In genomic region chr1:55130190-55130916, GRCm38 (mm10) we compare ENCODE assay signal across 8 mouse cellular contexts. TPM values are rescaled to one million over a fixed set of nuclear protein-coding genes. Genes with fewer than 3 reads are reported as not detected.
DNase-seq lines count a peak whose midpoint lies in the region; ATAC-seq lines count a peak whose summit lies in the region.

No protein-coding gene starts in this region.

- peak overlapping the region; percentile 84 for H3K4me2 ChIP-seq in kidney, embryonic 16.5 days (replicated peaks; ENCODE audit: low read depth, low read length)
- peak overlapping the region; percentile 65 for H3K4me2 ChIP-seq in hindbrain, embryonic 11.5 days (replicated peaks; ENCODE audit: low read depth, low read length)
- peak overlapping the region; percentile 63 for H3K4me2 ChIP-seq in midbrain, embryonic 12.5 days (replicated peaks)

- H3K9ac ChIP-seq in kidney, embryonic 16.5 days (replicated peaks; ENCODE audit: low read length) = peak overlapping the region; percentile 73
- peak overlapping the region; percentile 54 for H3K9ac ChIP-seq in hindbrain, embryonic 11.5 days (ENCODE audit: low read depth, low read length)
- peak overlapping the region; percentile 98 for H3K9ac ChIP-seq in midbrain, embryonic 12.5 days (replicated peaks)

- H3K27me3 ChIP-seq in kidney, embryonic 16.5 days (ENCODE audit: insufficient read depth, low read length) = no peaks in the 10 kb centered on the region
- no peaks in the 10 kb centered on the region for H3K27me3 ChIP-seq in hindbrain, embryonic 11.5 days (ENCODE audit: control insufficient read depth, insufficient read depth, low read length)
- no peaks in the 10 kb centered on the region for H3K27me3 ChIP-seq in midbrain, embryonic 12.5 days

- no peak for ATAC-seq in kidney, embryonic 16.5 days (ENCODE audit: low FRiP score, low TSS enrichment)
- no peak for ATAC-seq in hindbrain, embryonic 11.5 days (ENCODE audit: low FRiP score)
- no peak for ATAC-seq in midbrain, embryonic 12.5 days (ENCODE audit: low FRiP score, low read depth)

- 61% methylated on average over 10 of the region's 10 CpGs for WGBS in kidney, embryonic 16.5 days
- 75% methylated on average over 10 of the region's 10 CpGs for WGBS in hindbrain, embryonic 11.5 days
- WGBS in midbrain, embryonic 12.5 days = 68% methylated on average over 10 of the region's 10 CpGs

- no peak for DNase-seq in kidney, postnatal 4 days
- peak; percentile 8 for DNase-seq in brain, adult 2 months (ENCODE audit: low read depth, low spot score)
- DNase-seq in hindbrain, embryonic 11.5 days (ENCODE audit: low spot score) = no peak
- no peak for DNase-seq in left cerebral cortex, adult 18-20 months (ENCODE audit: low spot score in 2 of 2)
- no peak for DNase-seq in urinary bladder, adult 2 months (ENCODE audit: low spot score)
- DNase-seq in T-cell, adult 2 months (ENCODE audit: low spot score) = no peak

- H3K4me1 ChIP-seq in kidney, embryonic 16.5 days (ENCODE audit: insufficient read depth, low read length) = peaks cover 14% of the 10 kb centered on the region
- H3K4me1 ChIP-seq in hindbrain, embryonic 11.5 days (replicated peaks; ENCODE audit: control insufficient read depth, insufficient read depth, low read length) = no peaks in the 10 kb centered on the region
- peaks cover 13% of the 10 kb centered on the region for H3K4me1 ChIP-seq in midbrain, embryonic 12.5 days

- no peaks in the 10 kb centered on the region for H3K36me3 ChIP-seq in kidney, embryonic 16.5 days (ENCODE audit: insufficient read depth, low read length)
- no peaks in the 10 kb centered on the region for H3K36me3 ChIP-seq in hindbrain, embryonic 11.5 days (ENCODE audit: control insufficient read depth, insufficient read depth, low read length)
- H3K36me3 ChIP-seq in midbrain, embryonic 12.5 days = 0 out of 2 replicates have a peak, but pooled peaks cover 6% of the 10 kb centered on the region

- no peaks in the 10 kb centered on the region for H3K9me3 ChIP-seq in kidney, embryonic 16.5 days (ENCODE audit: low read length)
- no peaks in the 10 kb centered on the region for H3K9me3 ChIP-seq in hindbrain, embryonic 11.5 days (ENCODE audit: control insufficient read depth, low read length)
- H3K9me3 ChIP-seq in midbrain, embryonic 12.5 days = no peaks in the 10 kb centered on the region

- H3K27ac ChIP-seq in kidney, embryonic 16.5 days (ENCODE audit: low read length) = peak overlapping the region; percentile 87
- H3K27ac ChIP-seq in hindbrain, embryonic 11.5 days (ENCODE audit: low read depth, low read length) = peak overlapping the region; percentile 61
- peak overlapping the region; percentile 99 for H3K27ac ChIP-seq in midbrain, embryonic 12.5 days (replicated peaks)

- peak overlapping the region; percentile 98 for H3K4me3 ChIP-seq in kidney, embryonic 16.5 days (ENCODE audit: low read length)
- peak overlapping the region; percentile 75 for H3K4me3 ChIP-seq in hindbrain, embryonic 11.5 days (ENCODE audit: low read depth, low read length)
- peak overlapping the region; percentile 98 for H3K4me3 ChIP-seq in midbrain, embryonic 12.5 days

RNA-seq across cellular contexts. Expression of gene Mob4, which starts 0.7 kb away (rescaled TPM):
- polyA plus RNA-seq in kidney, embryonic 16.5 days (2015; fragmentation: Nextera tagmentation; extraction: Ambion mirVana) = 134 and 139 TPM in 2 replicates
- polyA plus RNA-seq in hindbrain, embryonic 11.5 days (2014; fragmentation: Nextera tagmentation; extraction: Ambion mirVana) = 176 and 183 TPM in 2 replicates
- polyA plus RNA-seq in midbrain, embryonic 12.5 days (2016; fragmentation: Nextera tagmentation; extraction: Ambion mirVana) = 158 and 161 TPM in 2 replicates
- 10 to 100 TPM; 55.3 to 59.4 TPM for total RNA-seq in left cerebral cortex, adult 18-20 months (2021)
- polyA plus RNA-seq in urinary bladder, adult 2 months (2012; rRNA removed) = 47.7 and 50.7 TPM in 2 replicates

RNA-seq across cellular contexts. Expression of gene Hspd1, which starts 42.3 kb away (rescaled TPM):
- 480 and 498 TPM in 2 replicates for polyA plus RNA-seq in kidney, embryonic 16.5 days (2015; fragmentation: Nextera tagmentation; extraction: Ambion mirVana)
- 354 and 387 TPM in 2 replicates for polyA plus RNA-seq in hindbrain, embryonic 11.5 days (2014; fragmentation: Nextera tagmentation; extraction: Ambion mirVana)
- 337 and 368 TPM in 2 replicates for polyA plus RNA-seq in midbrain, embryonic 12.5 days (2016; fragmentation: Nextera tagmentation; extraction: Ambion mirVana)
- 100 to 1,000 TPM; 163 to 173 TPM for total RNA-seq in left cerebral cortex, adult 18-20 months (2021)
- polyA plus RNA-seq in urinary bladder, adult 2 months (2012; rRNA removed) = 81.3 and 84.3 TPM in 2 replicates

RNA-seq across cellular contexts. Expression of gene Hspe1, which starts 42.4 kb away (rescaled TPM):
- 404 and 411 TPM in 2 replicates for polyA plus RNA-seq in kidney, embryonic 16.5 days (2015; fragmentation: Nextera tagmentation; extraction: Ambion mirVana)
- polyA plus RNA-seq in hindbrain, embryonic 11.5 days (2014; fragmentation: Nextera tagmentation; extraction: Ambion mirVana) = 421 and 434 TPM in 2 replicates
- 373 and 400 TPM in 2 replicates for polyA plus RNA-seq in midbrain, embryonic 12.5 days (2016; fragmentation: Nextera tagmentation; extraction: Ambion mirVana)
- 10 to 100 TPM; 88.8 to 95.2 TPM for total RNA-seq in left cerebral cortex, adult 18-20 months (2021)
- polyA plus RNA-seq in urinary bladder, adult 2 months (2012; rRNA removed) = 149 and 170 TPM in 2 replicates
